Mouse (Mus musculus) Muller cell, postnatal 12 days (primary cell): ENCODE results near the gene Olfr1200.

Experiments used
- DNase-seq: peaks from one replicate; pipeline ENCODE4 v3.0.0-alpha.2; 2015; ENCODE audit errors: inconsistent ontology term

The Olfr1200 gene

GRCm38 (mm10) chr2:88770388-88770787, at the start of gene Olfr1200:
Gene Olfr1200 (minus strand): TSS chr2:88770488.
- no peak for DNase-seq

GRCm38 (mm10) chr2:88814196-88814595, 43.9 kb upstream of the Olfr1200 start, which contains the start of gene Olfr1202:
Gene Olfr1202 (plus strand): TSS chr2:88814496.
- DNase-seq, result no peak

- DNase-seq, result no peak
Measured at GRCm38 (mm10) chr2:88792736-88793135, 22.4 kb upstream of the Olfr1200 start, which contains the start of gene Olfr1201. Gene Olfr1201 (plus strand): TSS chr2:88793036.

- no peak for DNase-seq
Measured at GRCm38 (mm10) chr2:88760369-88760768, 9.9 kb downstream of the Olfr1200 start, which contains the start of gene Olfr1199. Gene Olfr1199 (minus strand): TSS chr2:88760469.

- no peak for DNase-seq
Measured at GRCm38 (mm10) chr2:88751270-88751669, 19.0 kb downstream of the Olfr1200 start, which contains the start of gene Olfr1198. Gene Olfr1198 (minus strand): TSS chr2:88751370.

GRCm38 (mm10) chr2:88743379-88743778, 26.9 kb downstream of the Olfr1200 start:
- DNase-seq, result no peak

GRCm38 (mm10) chr2:88732266-88732665, 38.0 kb downstream of the Olfr1200 start, which contains the start of gene Olfr1197:
Gene Olfr1197 (minus strand): TSS chr2:88732366.
- no peak for DNase-seq
